Mouse (Mus musculus) frontal cortex, adult 2 months (tissue): ENCODE results near the gene Fblim1. TPM values are rescaled to one million over a fixed set of nuclear protein-coding genes. Genes with fewer than 3 reads are reported as not detected.

Experiments used
- polyA plus RNA-seq: library from polyadenylated mRNA; depleted of rRNA; stranded (reverse); fragments of >200 nt; gene quantifications from 2 replicates; pipeline ENCODE4 v1.2.3, GENCODE M21; 2012; rRNA removed

Fblim1 gene
- polyA plus RNA-seq, 1 experiment = 1.0 TPM

Other genes starting within 250 kb of the Fblim1 start
- gene Fam131c, start 237.9 kb downstream of the Fblim1 start, polyA plus RNA-seq = 5.2 and 5.6 TPM in 2 replicates
- gene Clcnka, start 207.4 kb downstream of the Fblim1 start, polyA plus RNA-seq = 0.08 and 0.11 TPM in 2 replicates
- 0.50 and 0.69 TPM in 2 replicates for gene Clcnkb, start 190.1 kb downstream of the Fblim1 start, polyA plus RNA-seq
- 0.32 and 0.40 TPM in 2 replicates for gene Hspb7, start 185.3 kb downstream of the Fblim1 start, polyA plus RNA-seq
- gene Srarp, start 170.0 kb downstream of the Fblim1 start, polyA plus RNA-seq = 11.9 and 13.2 TPM in 2 replicates
- gene Zbtb17, start 161.4 kb downstream of the Fblim1 start, polyA plus RNA-seq = 42.7 and 49.1 TPM in 2 replicates
- 15.4 TPM in 2 replicates for gene Spen, start 67.5 kb downstream of the Fblim1 start, polyA plus RNA-seq
- 0.84 and 1.2 TPM in 2 replicates for gene Tmem82, start 12.5 kb upstream of the Fblim1 start, polyA plus RNA-seq
- gene Slc25a34, start 17.7 kb upstream of the Fblim1 start, polyA plus RNA-seq = 8.0 and 9.7 TPM in 2 replicates
- gene Plekhm2, start 58.8 kb upstream of the Fblim1 start, polyA plus RNA-seq = 85.6 and 92.9 TPM in 2 replicates
- 6.1 and 9.0 TPM in 2 replicates for gene Rsc1a1, start 79.5 kb upstream of the Fblim1 start, polyA plus RNA-seq
- gene Ddi2, start 117.3 kb upstream of the Fblim1 start, polyA plus RNA-seq = 18.7 and 19.0 TPM in 2 replicates
- gene Agmat, start 140.6 kb upstream of the Fblim1 start, polyA plus RNA-seq = 0.40 and 1.1 TPM in 2 replicates
- 29.9 and 30.8 TPM in 2 replicates for gene Dnajc16, start 184.8 kb upstream of the Fblim1 start, polyA plus RNA-seq
- 21.5 and 22.5 TPM in 2 replicates for gene Casp9, start 187.5 kb upstream of the Fblim1 start, polyA plus RNA-seq
- gene Cela2a, start 220.1 kb upstream of the Fblim1 start, polyA plus RNA-seq = 0.18 and 0.42 TPM in 2 replicates
- gene Ctrc, start 240.3 kb upstream of the Fblim1 start, polyA plus RNA-seq = not detected in 2 replicates